ENCODE assay signal across 8 mouse cellular contexts in the genomic region with DNA sequence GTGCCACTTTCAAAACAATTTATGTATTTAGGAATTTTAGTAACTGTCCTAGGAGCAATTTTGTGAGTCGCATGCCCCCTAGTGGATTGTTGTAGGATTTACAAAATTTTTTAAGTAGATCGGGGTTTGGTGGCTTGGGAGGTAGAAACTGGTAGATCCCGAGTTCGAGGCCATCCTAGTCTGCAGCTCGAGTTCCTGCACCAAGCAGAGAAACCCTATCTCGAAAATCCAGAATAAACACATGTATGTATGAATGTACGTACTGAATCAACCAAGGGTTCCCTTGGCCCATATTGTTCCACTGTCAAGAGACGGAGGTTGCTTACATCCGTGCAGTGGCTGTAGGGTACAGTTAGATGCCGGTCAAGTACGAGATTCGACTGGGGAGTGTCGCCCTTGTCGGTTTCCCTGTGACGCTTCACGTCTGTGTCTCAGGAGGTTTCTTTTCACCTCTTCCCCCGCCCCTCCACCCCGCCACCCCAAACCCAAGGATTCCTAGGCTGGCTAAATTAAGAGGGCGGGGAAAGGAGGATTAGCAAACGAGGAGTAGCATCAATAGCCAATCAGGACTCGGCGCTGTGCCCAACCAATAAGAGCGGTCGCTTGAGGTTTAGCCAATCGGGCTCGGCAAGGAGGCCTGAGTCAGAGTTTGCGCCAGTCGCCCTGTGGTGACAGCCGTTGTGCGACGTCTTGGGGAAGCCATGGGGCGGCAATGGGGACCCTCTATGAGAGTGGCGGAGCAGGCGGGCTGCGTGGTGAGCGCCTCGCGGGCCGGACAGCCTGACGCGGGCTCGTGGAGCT. TPM values are rescaled to one million over a fixed set of nuclear protein-coding genes. Genes with fewer than 3 reads are reported as not detected.
DNase-seq lines count a peak whose midpoint lies in the region; ATAC-seq and TF ChIP-seq lines count a peak whose summit lies in the region.

Gene Tysnd1, plus strand, starts transcription at position 645 of the 801 bp plus-strand sequence.

- peak within 1 kb of the TSS; percentile 86 for H3K9ac ChIP-seq in hindbrain, embryonic 13.5 days

- WGBS in hindbrain, embryonic 13.5 days, result under 1% methylated on average over 42 of the region's 42 CpGs

- H3K27me3 ChIP-seq in Patski, result no peaks in the 10 kb centered on the region
- no peaks in the 10 kb centered on the region for H3K27me3 ChIP-seq in hindbrain, embryonic 13.5 days

- peak within 1 kb of the TSS; percentile 99 for H3K4me2 ChIP-seq in hindbrain, embryonic 13.5 days

- peaks cover 43% of the 10 kb centered on the region for H3K36me3 ChIP-seq in hindbrain, embryonic 13.5 days

- H3K4me1 ChIP-seq in hindbrain, embryonic 13.5 days (replicated peaks), result peaks cover 32% of the 10 kb centered on the region

- peak within 1 kb of the TSS; percentile 87 for H3K4me3 ChIP-seq in hindbrain, embryonic 13.5 days

- in situ Hi-C loops in Patski (cut with MboI; ENCODE audit: low pct_unique_long_range_greater_than_20kb), result no loop called here

- POLR2A ChIA-PET in Patski (lab: Charles Lee), result interaction anchor here (0.6 kb wide), 3 partner anchors 18 to 76 kb away, joined by 3 to 6 read pairs (median 3); partner anchors contain the start of gene Aifm2

- no peak for TF ChIP-seq CTCF in Patski (IDR thresholded peaks at IDR 0.05)

- H3K9me3 ChIP-seq in hindbrain, embryonic 13.5 days, result no peaks in the 10 kb centered on the region

- peak; percentile 85 for ATAC-seq in Patski
- ATAC-seq in hindbrain, embryonic 13.5 days (ENCODE audit: low FRiP score), result peak; percentile 98

- CTCF ChIA-PET in Patski (lab: Charles Lee), result interaction anchor here (0.8 kb wide), 1 partner anchor 21 kb away, joined by 3 read pairs; no protein-coding TSS in a partner anchor

- peak; percentile 71 for DNase-seq in Patski (ENCODE audit: low read depth, low spot score)
- peak; percentile 99 to 100 for DNase-seq in cerebellum, postnatal 14 days
- peak; percentile 96 to 99 for DNase-seq in frontal cortex, postnatal 14 days (ENCODE audit: low spot score in 2 of 2)
- peak; percentile 89 to 98 for DNase-seq in layer of hippocampus, postnatal 25 days (ENCODE audit: extremely low spot score in 1 of 2, low spot score in 1 of 2)
- DNase-seq in lung, postnatal 25 days (ENCODE audit: low spot score), result peak; percentile 97
- peak; percentile 98 for DNase-seq in retina, embryonic 14.5 days (ENCODE audit: low spot score)
- peak; percentile 91 for DNase-seq in thymus, postnatal 4 days

- peak within 1 kb of the TSS; percentile 80 for H3K27ac ChIP-seq in hindbrain, embryonic 13.5 days

RNA-seq across cellular contexts. Expression of gene Tysnd1, which starts in this region (rescaled TPM):
- polyA plus RNA-seq in Patski (2021), result 30.6 TPM
- polyA plus RNA-seq in hindbrain, embryonic 13.5 days (2015; fragmentation: Nextera tagmentation; extraction: Ambion mirVana), result 18.2 and 24.7 TPM in 2 replicates
- 10 to 100 TPM; 22.9 to 27.1 TPM for total RNA-seq in layer of hippocampus, postnatal 25 days (2021)

Comparison
In these comparisons a context has a peak if more than half of its experiments do, and no peak if none do; other contexts are left out.
1. Peak in every context shown above with its lines: DNase-seq, ATAC-seq, H3K4me3 ChIP-seq and H3K27ac ChIP-seq.